13 mouse cellular contexts compared by ENCODE assay signal in genomic region chr2:29574187-29574586, GRCm38 (mm10). TPM values are rescaled to one million over a fixed set of nuclear protein-coding genes. Genes with fewer than 3 reads are reported as not detected.
DNase-seq lines count a peak whose midpoint lies in the region; ATAC-seq and TF ChIP-seq lines count a peak whose summit lies in the region.
"Had no signal": no experiment of that assay in that cellular context is flagged by ENCODE, and none has a peak within 500 bp of the region (broad histone marks: within the 10 kb centered on the region; RNA-seq: fewer than 3 reads in every experiment).

No protein-coding gene starts in this region.

- H3K4me3 ChIP-seq in forebrain, embryonic 12.5 days (replicated peaks) = no peak overlapping the region
- H3K4me3 ChIP-seq in forebrain, postnatal 0 days (ENCODE audit: low read depth, low read length) = no peak overlapping the region
- H3K4me3 ChIP-seq in limb, embryonic 10.5 days = no peak overlapping the region
- H3K4me3 ChIP-seq in neural tube, embryonic 11.5 days (ENCODE audit: low read depth, low read length) = no peak overlapping the region
- H3K4me3 ChIP-seq: erythroblast, embryonic 14.5 days; heart, embryonic 15.5 days; liver, embryonic 13.5 days had no signal

- peaks cover 2% of the 10 kb centered on the region; the same call in 1 of the 2 replicates for H3K27me3 ChIP-seq in forebrain, embryonic 12.5 days
- H3K27me3 ChIP-seq in forebrain, postnatal 0 days (ENCODE audit: insufficient read depth, low read length) = no peaks in the 10 kb centered on the region
- no peaks in the 10 kb centered on the region for H3K27me3 ChIP-seq in limb, embryonic 10.5 days (ENCODE audit: low read depth, poor library complexity, severe bottlenecking)
- no peaks in the 10 kb centered on the region for H3K27me3 ChIP-seq in neural tube, embryonic 11.5 days (ENCODE audit: control insufficient read depth, insufficient read depth, low read length)

- peak overlapping the region; percentile 19; the same call in 1 of the 2 replicates for H3K27ac ChIP-seq in forebrain, embryonic 12.5 days
- no peak overlapping the region for H3K27ac ChIP-seq in forebrain, postnatal 0 days (ENCODE audit: low read depth, low read length)
- no peak overlapping the region for H3K27ac ChIP-seq in limb, embryonic 10.5 days
- peak overlapping the region; percentile 88 for H3K27ac ChIP-seq in neural tube, embryonic 11.5 days (ENCODE audit: low read depth, low read length)
- H3K27ac ChIP-seq: heart, embryonic 15.5 days; liver, embryonic 13.5 days had no signal

- WGBS in forebrain, embryonic 12.5 days = 5% methylated on average over 11 of the region's 11 CpGs
- WGBS in forebrain, postnatal 0 days = 6% methylated on average over 11 of the region's 11 CpGs
- WGBS in limb, embryonic 10.5 days = 16% methylated on average over 11 of the region's 11 CpGs
- WGBS in neural tube, embryonic 11.5 days = 9% methylated on average over 11 of the region's 11 CpGs

- peaks cover 31% of the 10 kb centered on the region for H3K4me1 ChIP-seq in forebrain, embryonic 12.5 days
- H3K4me1 ChIP-seq in forebrain, postnatal 0 days (ENCODE audit: insufficient read depth) = no peaks in the 10 kb centered on the region
- H3K4me1 ChIP-seq in limb, embryonic 10.5 days = peaks cover 50% of the 10 kb centered on the region
- peaks cover 19% of the 10 kb centered on the region for H3K4me1 ChIP-seq in neural tube, embryonic 11.5 days (ENCODE audit: control insufficient read depth, insufficient read depth, low read length)
- H3K4me1 ChIP-seq: liver, embryonic 13.5 days had no signal

- no peak overlapping the region for H3K9ac ChIP-seq in forebrain, embryonic 12.5 days
- no peak overlapping the region for H3K9ac ChIP-seq in forebrain, postnatal 0 days
- H3K9ac ChIP-seq in neural tube, embryonic 11.5 days (ENCODE audit: low read length) = no peak overlapping the region
- H3K9ac ChIP-seq: heart, embryonic 15.5 days; liver, embryonic 13.5 days had no signal

- no peak overlapping the region for H3K4me2 ChIP-seq in forebrain, embryonic 12.5 days
- H3K4me2 ChIP-seq in forebrain, postnatal 0 days (ENCODE audit: low read depth) = no peak overlapping the region
- peak overlapping the region; percentile 22; the same call in 1 of the 2 replicates for H3K4me2 ChIP-seq in neural tube, embryonic 11.5 days (ENCODE audit: low read depth)
- H3K4me2 ChIP-seq: heart, embryonic 15.5 days; liver, embryonic 13.5 days had no signal

- H3K36me3 ChIP-seq in forebrain, embryonic 12.5 days (replicated peaks) = no peaks in the 10 kb centered on the region
- no peaks in the 10 kb centered on the region for H3K36me3 ChIP-seq in forebrain, postnatal 0 days (ENCODE audit: insufficient read depth)
- no peaks in the 10 kb centered on the region for H3K36me3 ChIP-seq in limb, embryonic 10.5 days
- H3K36me3 ChIP-seq in neural tube, embryonic 11.5 days (ENCODE audit: control insufficient read depth, insufficient read depth, low read length) = no peaks in the 10 kb centered on the region
- H3K36me3 ChIP-seq: heart, embryonic 15.5 days; liver, embryonic 13.5 days had no signal

- DNase-seq in forebrain, postnatal 0 days = no peak
- peak; percentile 71 for DNase-seq in embryo, embryonic 11 days
- DNase-seq in limb, embryonic 10.5 days (ENCODE audit: low spot score) = peak; percentile 37
- DNase-seq in neural tube, embryonic 11.5 days (ENCODE audit: low spot score) = peak; percentile 60
- DNase-seq in right cerebral cortex, postnatal 4 days = no peak
- no peak for DNase-seq in adrenal gland, postnatal 14 days
- DNase-seq in retina, embryonic 14.5 days (ENCODE audit: low spot score) = no peak
- DNase-seq: cerebellum, adult 2 months; heart, adult 11 months had no signal

- no peaks in the 10 kb centered on the region for H3K9me3 ChIP-seq in forebrain, embryonic 12.5 days
- H3K9me3 ChIP-seq in forebrain, postnatal 0 days (ENCODE audit: low read length) = no peaks in the 10 kb centered on the region
- H3K9me3 ChIP-seq in limb, embryonic 10.5 days (replicated peaks) = no peaks in the 10 kb centered on the region
- no peaks in the 10 kb centered on the region for H3K9me3 ChIP-seq in neural tube, embryonic 11.5 days (ENCODE audit: control insufficient read depth, low read length)
- H3K9me3 ChIP-seq: heart, embryonic 15.5 days; liver, embryonic 13.5 days had no signal

- no peak for TF ChIP-seq CTCF in forebrain, postnatal 0 days (IDR thresholded peaks at IDR 0.05; ENCODE audit: low read depth)

- no peak for ATAC-seq in forebrain, embryonic 12.5 days (ENCODE audit: low FRiP score)
- ATAC-seq in forebrain, postnatal 0 days = no peak
- ATAC-seq in neural tube, embryonic 11.5 days (ENCODE audit: insufficient read depth, low FRiP score, low TSS enrichment) = no peak

RNA-seq across cellular contexts. Expression of gene Rapgef1, which starts 45.3 kb away (rescaled TPM):
- 22.3 and 24.0 TPM in 2 replicates for polyA plus RNA-seq in forebrain, embryonic 12.5 days (2016; fragmentation: Nextera tagmentation; extraction: Ambion mirVana)
- 81.9 and 99.1 TPM in 2 replicates for total RNA-seq in forebrain, postnatal 0 days (2014; rRNA removed)
- polyA plus RNA-seq in forebrain, postnatal 0 days (2015; fragmentation: Nextera tagmentation; extraction: Ambion mirVana) = 17.9 and 19.4 TPM in 2 replicates
- 17.2 and 18.1 TPM in 2 replicates for polyA plus RNA-seq in limb, embryonic 10.5 days (2016; fragmentation: Nextera tagmentation; extraction: Ambion mirVana)
- 21.3 and 23.5 TPM in 2 replicates for polyA plus RNA-seq in neural tube, embryonic 11.5 days (2014; fragmentation: Nextera tagmentation; extraction: Ambion mirVana)
- total RNA-seq in adrenal gland, postnatal 14 days (2021) = 57.3 and 61.2 TPM in 2 replicates

Comparison
In these comparisons a context has a peak if more than half of its experiments do, and no peak if none do; other contexts are left out.
1. H3K27ac ChIP-seq: peak in forebrain, embryonic 12.5 days (single experiment) and neural tube, embryonic 11.5 days (single experiment); none in forebrain, postnatal 0 days (single experiment) and limb, embryonic 10.5 days (single experiment).
2. DNase-seq: peak in embryo, embryonic 11 days (single experiment), limb, embryonic 10.5 days (single experiment) and neural tube, embryonic 11.5 days (single experiment); none in forebrain, postnatal 0 days (single experiment), right cerebral cortex, postnatal 4 days (single experiment), adrenal gland, postnatal 14 days (single experiment) and retina, embryonic 14.5 days (single experiment).